Mouse (Mus musculus): ENCODE results near the gene Pim1. TPM values are rescaled to one million over a fixed set of nuclear protein-coding genes. Genes with fewer than 3 reads are reported as not detected.
"Not testable (repeated sequence)": the region's sequence is repeated elsewhere in the genome, so short reads cannot be mapped to it uniquely, and the experiment has no call there.

The Pim1 gene
- polyA plus RNA-seq (2016; fragmentation: Nextera tagmentation; extraction: Ambion mirVana) = 27.4 and 31.0 TPM in 2 replicates

DNA sequence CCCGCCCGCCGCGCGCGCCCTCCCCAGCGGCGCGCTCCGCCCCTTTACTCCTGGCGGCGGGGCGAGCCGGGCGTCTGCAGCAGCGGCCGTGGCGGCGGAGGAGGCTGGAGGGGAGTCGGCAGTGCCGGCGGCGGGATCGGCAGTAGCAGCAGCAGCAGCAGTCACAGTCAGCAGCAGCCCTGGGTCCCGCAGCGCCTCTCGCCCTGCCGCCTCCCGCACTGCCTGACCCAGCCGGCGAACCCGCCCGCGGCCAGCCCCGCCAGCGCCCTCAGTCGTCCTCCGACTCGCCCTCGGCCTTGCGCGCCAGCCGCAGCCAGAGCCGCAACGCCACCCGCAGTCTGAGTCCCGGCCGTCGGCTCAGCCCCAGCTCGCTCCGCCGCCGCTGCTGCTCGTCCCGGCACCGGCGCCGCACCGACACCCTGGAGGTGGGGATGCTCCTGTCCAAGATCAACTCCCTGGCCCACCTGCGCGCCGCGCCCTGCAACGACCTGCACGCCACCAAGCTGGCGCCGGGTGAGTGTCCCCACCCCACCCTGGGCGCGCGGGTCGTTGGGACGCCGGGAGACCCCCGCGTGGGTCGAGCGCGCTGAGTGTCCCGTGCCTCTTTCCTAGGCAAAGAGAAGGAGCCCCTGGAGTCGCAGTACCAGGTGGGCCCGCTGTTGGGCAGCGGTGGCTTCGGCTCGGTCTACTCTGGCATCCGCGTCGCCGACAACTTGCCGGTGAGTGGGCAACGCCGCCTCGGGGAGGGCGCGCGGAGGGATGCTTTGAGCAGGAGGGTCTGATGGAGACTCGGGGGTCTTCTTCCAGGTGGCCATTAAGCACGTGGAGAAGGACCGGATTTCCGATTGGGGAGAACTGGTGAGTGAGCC, at the start of gene Pim1:
Gene Pim1, plus strand, starts transcription at position 41 of the 869 bp plus-strand sequence.
- peak; percentile 80 for DNase-seq (ENCODE audit: low spot score)
- under 1% methylated on average over 92 of the region's 99 CpGs for WGBS
- H3K27me3 ChIP-seq (ENCODE audit: low read depth, poor library complexity, severe bottlenecking) = no peaks in the 10 kb centered on the region
- peaks cover 25% of the 10 kb centered on the region for H3K36me3 ChIP-seq
- peaks cover 30% of the 10 kb centered on the region for H3K4me1 ChIP-seq
- H3K9me3 ChIP-seq (replicated peaks) = no peaks in the 10 kb centered on the region
- peak within 1 kb of the TSS; percentile 89 for H3K4me3 ChIP-seq
- peak within 1 kb of the TSS; percentile 98 for H3K27ac ChIP-seq

DNA sequence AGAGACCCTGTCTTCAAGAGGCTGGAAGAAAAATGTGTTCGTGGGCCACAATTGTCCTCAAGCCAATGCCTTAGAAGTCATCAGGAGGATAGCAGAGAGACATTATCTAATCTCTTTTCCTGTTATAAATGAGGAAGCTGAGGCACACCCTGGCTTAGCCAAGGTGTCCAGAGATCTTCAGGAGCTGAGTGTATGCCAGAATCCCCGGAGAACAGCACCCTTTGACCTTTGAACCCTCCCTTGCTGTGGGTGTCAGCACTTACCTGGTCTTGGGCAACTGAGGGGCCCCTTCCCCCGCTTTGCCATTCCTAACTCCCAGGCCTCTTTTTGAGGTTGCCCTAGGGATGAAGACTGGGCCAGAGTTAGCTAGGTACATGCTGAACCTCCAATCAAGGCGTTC, 49.0 kb upstream of the Pim1 start:
- Histone ChIP-seq H3K36me3 (no peaks in the 10 kb centered on the region), H3K27me3 (ENCODE audit: low read depth, poor library complexity, severe bottlenecking) (no peaks in the 10 kb centered on the region), H3K9me3 (replicated peaks) (no peaks in the 10 kb centered on the region), H3K4me1 (peaks cover 66% of the 10 kb centered on the region), H3K27ac (peak overlapping the region; percentile 37; the same call in 1 of the 2 replicates), H3K4me3 (no peak overlapping the region)
- DNase-seq (ENCODE audit: low spot score) = no peak
- WGBS = 82% methylated on average over 4 of the region's 4 CpGs

DNA sequence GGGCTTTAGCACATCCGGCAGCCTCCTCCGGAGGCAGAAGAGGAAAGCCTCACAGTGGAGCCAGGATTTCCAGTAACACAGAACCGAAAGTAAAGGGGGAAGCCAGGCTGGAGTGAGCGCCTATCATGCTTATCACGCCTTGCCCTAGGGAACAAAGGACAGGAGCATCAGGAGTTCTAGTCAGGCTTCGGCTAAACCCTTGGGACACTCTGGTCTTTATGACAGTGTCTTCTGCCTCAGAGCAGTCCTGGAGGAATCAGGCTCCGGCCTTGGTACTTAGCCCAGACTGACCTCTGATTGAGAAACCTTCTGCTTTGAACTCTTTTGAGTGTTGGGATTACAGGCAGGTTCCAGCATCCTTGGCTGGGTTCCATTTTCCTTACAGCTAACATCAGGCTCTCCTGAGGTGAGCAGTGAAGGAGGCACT, 48.4 kb upstream of the Pim1 start:
- no peaks in the 10 kb centered on the region for H3K9me3 ChIP-seq (replicated peaks)
- no peak for DNase-seq (ENCODE audit: low spot score)
- peak overlapping the region; percentile 37; the same call in 1 of the 2 replicates for H3K27ac ChIP-seq
- no peak overlapping the region for H3K4me3 ChIP-seq
- no peaks in the 10 kb centered on the region for H3K27me3 ChIP-seq (ENCODE audit: low read depth, poor library complexity, severe bottlenecking)
- H3K36me3 ChIP-seq = no peaks in the 10 kb centered on the region
- WGBS = 58% methylated on average over 7 of the region's 7 CpGs
- H3K4me1 ChIP-seq = peaks cover 61% of the 10 kb centered on the region

DNA sequence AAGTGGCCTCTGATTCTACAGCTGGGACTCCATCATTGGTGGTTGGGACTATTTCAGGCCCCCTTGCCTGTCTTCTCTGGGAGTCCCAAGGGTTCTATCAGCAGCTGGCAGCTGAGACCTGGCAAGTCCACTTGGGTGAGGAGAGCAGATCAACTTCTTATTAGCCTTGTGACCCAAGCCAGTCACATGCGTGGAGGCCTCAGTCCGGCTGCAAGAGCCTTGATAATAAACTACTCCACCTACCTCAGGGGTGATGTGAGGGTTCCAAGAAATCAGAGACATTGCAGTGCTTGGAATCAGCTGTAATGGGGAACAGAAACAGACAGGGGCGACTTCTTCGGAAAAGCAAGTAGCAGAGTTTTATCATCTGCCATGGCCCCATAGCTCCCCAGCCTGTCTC, 46.8 kb upstream of the Pim1 start:
- no peak overlapping the region for H3K4me3 ChIP-seq
- no peaks in the 10 kb centered on the region for H3K36me3 ChIP-seq
- H3K9me3 ChIP-seq (replicated peaks) = no peaks in the 10 kb centered on the region
- H3K27me3 ChIP-seq (ENCODE audit: low read depth, poor library complexity, severe bottlenecking) = no peaks in the 10 kb centered on the region
- H3K27ac ChIP-seq = peak overlapping the region; percentile 67
- no peak for DNase-seq (ENCODE audit: low spot score)
- H3K4me1 ChIP-seq = peaks cover 58% of the 10 kb centered on the region
- WGBS = 88% methylated on average over 4 of the region's 4 CpGs

DNA sequence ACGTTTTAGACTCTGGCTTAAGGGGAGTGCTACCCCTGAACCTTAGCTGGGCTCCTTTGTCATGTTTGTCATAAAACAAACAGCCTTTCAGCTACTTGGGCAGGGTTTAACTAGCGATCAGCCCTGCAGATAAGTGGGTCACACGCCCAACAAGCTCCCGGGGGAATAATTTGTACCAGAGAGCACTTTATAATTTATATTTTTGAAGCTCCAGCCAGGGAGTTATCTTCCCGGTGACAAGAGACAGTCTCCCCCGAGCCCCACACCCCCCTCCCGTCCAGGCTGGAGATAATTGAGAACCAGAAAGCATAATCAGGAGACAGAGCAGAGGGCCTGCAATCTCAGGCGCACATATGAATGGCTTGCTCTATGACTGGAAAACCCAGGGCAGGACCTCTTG, 45.5 kb upstream of the Pim1 start:
- Histone ChIP-seq H3K27me3 (ENCODE audit: low read depth, poor library complexity, severe bottlenecking) (no peaks in the 10 kb centered on the region), H3K4me3 (no peak overlapping the region), H3K4me1 (peaks cover 54% of the 10 kb centered on the region), H3K36me3 (no peaks in the 10 kb centered on the region), H3K9me3 (replicated peaks) (no peaks in the 10 kb centered on the region), H3K27ac (peak overlapping the region; percentile 67)
- DNase-seq (ENCODE audit: low spot score) = no peak
- 32% methylated on average over 8 of the region's 8 CpGs for WGBS

DNA sequence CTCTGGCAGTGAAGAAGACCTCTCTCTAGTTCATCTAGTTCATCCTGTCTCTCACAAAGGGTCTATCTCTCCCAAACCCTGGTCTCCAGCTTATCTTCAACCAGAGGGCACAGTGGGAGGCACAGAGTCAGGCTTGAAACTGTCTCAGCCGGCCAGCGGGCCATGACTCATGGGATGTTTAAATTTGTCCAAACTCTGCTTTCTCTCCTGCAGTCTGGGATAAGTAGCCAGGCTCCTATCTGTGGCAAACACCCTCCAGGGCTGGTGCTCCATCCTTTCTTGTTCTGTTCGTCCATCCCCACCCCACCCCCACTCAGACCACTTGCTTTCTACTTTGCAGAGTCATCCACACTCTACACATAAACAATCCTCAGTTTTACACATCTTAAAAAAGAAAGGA, 43.2 kb upstream of the Pim1 start:
- no peak for DNase-seq (ENCODE audit: low spot score)
- no peaks in the 10 kb centered on the region for H3K27me3 ChIP-seq (ENCODE audit: low read depth, poor library complexity, severe bottlenecking)
- H3K9me3 ChIP-seq (replicated peaks) = no peaks in the 10 kb centered on the region
- peak overlapping the region; percentile 64; the same call in 1 of the 2 replicates for H3K27ac ChIP-seq
- no peaks in the 10 kb centered on the region for H3K36me3 ChIP-seq
- no peak overlapping the region for H3K4me3 ChIP-seq
- H3K4me1 ChIP-seq = peaks cover 58% of the 10 kb centered on the region
- WGBS = 49% methylated on average over 3 of the region's 3 CpGs

DNA sequence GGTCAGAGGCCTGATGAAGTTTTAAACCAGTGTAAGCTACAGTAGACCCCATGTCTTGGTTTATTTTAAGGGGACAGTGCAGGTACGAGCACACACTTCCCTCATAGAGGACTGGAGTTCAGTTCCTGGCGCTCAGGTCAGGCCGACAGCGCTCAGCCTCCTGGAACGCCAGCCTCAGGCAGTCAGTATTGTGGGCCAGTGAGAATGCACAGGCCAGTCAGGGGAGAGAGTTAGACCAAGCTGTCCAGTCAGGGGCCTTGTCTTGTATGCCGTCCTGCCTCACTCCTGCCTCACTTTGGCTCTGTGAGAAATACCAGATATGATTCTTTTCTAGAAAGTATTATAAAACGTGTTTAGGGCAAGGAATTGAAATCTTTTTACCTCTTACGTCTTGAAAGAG, 42.5 kb upstream of the Pim1 start:
- 56% methylated on average over 8 of the region's 8 CpGs for WGBS
- no peaks in the 10 kb centered on the region for H3K36me3 ChIP-seq
- H3K27ac ChIP-seq = peak overlapping the region; percentile 64
- H3K4me1 ChIP-seq = peaks cover 56% of the 10 kb centered on the region
- H3K27me3 ChIP-seq (ENCODE audit: low read depth, poor library complexity, severe bottlenecking) = no peaks in the 10 kb centered on the region
- H3K9me3 ChIP-seq (replicated peaks) = no peaks in the 10 kb centered on the region
- DNase-seq (ENCODE audit: low spot score) = no peak
- no peak overlapping the region for H3K4me3 ChIP-seq

DNA sequence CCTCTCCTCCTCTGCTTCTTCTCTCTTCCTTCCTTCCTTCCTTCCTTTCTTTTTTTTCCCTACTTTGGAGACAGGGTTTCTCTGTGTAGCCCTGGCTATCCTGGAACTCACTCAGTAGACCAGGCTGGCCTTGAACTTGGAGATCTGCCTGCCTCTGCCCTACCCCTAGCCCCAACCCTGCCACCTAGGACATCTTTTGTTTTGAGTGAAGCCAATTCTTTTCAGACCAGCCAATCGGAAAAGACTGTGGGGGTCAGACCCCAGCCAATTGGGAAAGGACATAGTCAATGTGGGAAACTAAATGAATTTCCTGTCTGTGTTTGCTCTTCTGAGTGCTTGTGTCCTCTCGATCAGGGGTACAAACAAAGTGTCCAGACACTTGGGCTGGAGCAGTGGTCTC, 42.0 kb upstream of the Pim1 start:
- peak overlapping the region; percentile 64 for H3K27ac ChIP-seq
- WGBS = 74% methylated on average over 2 of the region's 2 CpGs

DNA sequence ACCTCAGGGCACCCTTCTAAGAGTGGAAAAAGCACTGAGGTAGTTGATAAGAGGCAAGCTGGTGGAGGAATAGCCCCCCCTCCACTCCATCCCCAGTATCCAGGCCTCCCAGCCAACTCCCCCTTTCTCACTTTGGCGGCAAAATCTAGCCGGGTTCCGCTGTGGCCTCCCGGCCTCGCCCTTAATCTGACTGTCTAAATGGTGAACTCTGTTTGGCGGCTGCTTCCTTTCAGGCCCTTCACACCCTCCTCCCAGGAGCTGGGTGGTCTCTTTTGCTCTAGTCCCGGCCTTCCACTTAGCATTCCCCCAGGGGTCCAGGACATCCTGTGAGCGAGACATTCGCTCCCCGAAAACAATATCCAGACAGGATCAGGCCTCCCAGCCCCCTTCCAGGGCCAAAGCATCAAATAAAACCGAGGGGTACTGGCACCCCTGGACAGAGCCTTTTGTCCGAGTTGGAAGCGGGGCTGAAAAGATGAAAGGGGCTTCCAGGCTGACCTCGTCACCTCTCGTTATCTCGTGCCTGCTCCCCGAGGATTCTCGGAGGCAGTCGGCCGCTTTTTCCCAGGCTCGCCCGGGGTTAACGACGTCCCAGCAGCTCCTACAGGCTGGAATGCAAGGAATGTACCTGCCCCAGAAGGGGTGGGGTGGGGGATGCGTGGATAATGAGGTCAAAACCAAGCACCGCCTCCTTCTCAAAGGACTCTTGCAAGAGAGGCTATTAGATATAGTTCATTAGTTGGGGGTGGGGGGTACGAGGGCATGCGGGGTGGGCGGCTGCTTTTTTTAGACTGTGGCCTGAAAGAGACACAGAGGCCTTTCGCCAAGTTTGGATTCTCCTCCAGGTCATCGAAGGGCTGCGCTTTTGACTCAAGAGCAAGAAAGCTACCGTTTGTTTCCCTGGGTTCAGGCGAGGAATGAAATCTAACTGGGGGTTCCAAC, 39.4 kb upstream of the Pim1 start:
- peaks cover 47% of the 10 kb centered on the region for H3K4me1 ChIP-seq
- H3K4me3 ChIP-seq = peak overlapping the region; percentile 47
- 1% methylated on average over 34 of the region's 34 CpGs for WGBS
- DNase-seq (ENCODE audit: low spot score) = peak; percentile 85
- H3K9me3 ChIP-seq (replicated peaks) = 0 out of 2 replicates have a peak, but pooled peaks cover 2% of the 10 kb centered on the region
- no peaks in the 10 kb centered on the region for H3K36me3 ChIP-seq
- H3K27me3 ChIP-seq (ENCODE audit: low read depth, poor library complexity, severe bottlenecking) = no peaks in the 10 kb centered on the region
- peak overlapping the region; percentile 93 for H3K27ac ChIP-seq

More for the DNA sequence above, 42.0 kb upstream of the Pim1 start:
- Histone ChIP-seq H3K4me1 (peaks cover 56% of the 10 kb centered on the region), H3K27me3 (ENCODE audit: low read depth, poor library complexity, severe bottlenecking) (no peaks in the 10 kb centered on the region), H3K36me3 (no peaks in the 10 kb centered on the region), H3K9me3 (replicated peaks) (no peaks in the 10 kb centered on the region), H3K4me3 (no peak overlapping the region)
- no peak for DNase-seq (ENCODE audit: low spot score)

DNA sequence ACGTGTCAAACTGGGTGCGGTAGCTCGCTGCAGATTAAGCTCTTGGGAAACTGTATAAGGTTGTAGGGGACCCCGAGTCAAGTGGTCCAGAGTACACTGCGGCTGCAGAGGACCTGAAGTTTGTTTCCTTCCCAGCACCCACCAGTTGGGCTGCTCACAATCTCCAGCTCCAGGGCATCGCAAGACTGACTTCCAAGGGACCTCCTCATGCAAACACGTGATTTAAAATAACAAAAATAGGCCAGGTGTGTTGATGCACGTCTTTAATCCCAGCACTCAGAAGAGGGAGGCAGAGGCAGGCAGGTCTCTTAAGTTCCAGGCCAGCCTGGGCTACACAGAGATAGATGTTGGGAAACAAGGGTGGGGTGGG, 38.7 kb upstream of the Pim1 start:
- 0 out of 2 replicates have a peak, but pooled peaks cover 2% of the 10 kb centered on the region for H3K9me3 ChIP-seq (replicated peaks)
- WGBS = 29% methylated on average over 8 of the region's 8 CpGs
- no peak for DNase-seq (ENCODE audit: low spot score)
- no peaks in the 10 kb centered on the region for H3K27me3 ChIP-seq (ENCODE audit: low read depth, poor library complexity, severe bottlenecking)
- H3K4me3 ChIP-seq = peak overlapping the region; percentile 47; the same call in 1 of the 2 replicates
- peaks cover 52% of the 10 kb centered on the region for H3K4me1 ChIP-seq
- H3K36me3 ChIP-seq = no peaks in the 10 kb centered on the region
- peak overlapping the region; percentile 93 for H3K27ac ChIP-seq

DNA sequence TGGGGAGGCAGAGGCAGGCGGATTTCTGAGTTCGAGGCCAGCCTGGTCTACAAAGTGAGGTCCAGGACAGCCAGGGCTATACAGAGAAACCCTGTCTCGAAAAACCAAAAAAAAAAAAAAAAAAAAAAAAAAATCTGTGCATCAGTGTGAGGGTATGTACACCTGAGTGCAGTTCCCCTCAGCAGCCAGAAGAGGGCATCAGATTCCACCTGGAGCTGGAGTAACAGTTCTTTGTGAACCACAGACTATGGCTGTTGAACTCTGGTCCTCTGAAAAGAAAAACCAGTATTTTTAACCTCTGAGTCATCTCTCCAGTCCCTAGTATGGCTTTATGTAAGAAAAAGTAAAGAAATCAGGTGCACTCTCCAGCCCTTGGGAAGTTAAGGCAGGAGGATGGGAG, 36.4 kb upstream of the Pim1 start:
- H3K4me1 ChIP-seq = peaks cover 56% of the 10 kb centered on the region
- not testable (repeated sequence) for H3K4me3 ChIP-seq; DNase-seq (ENCODE audit: low spot score); H3K27ac ChIP-seq; H3K27me3 ChIP-seq (ENCODE audit: low read depth, poor library complexity, severe bottlenecking); H3K36me3 ChIP-seq; H3K9me3 ChIP-seq (replicated peaks)
- 89% methylated on average over 2 of the region's 3 CpGs for WGBS

DNA sequence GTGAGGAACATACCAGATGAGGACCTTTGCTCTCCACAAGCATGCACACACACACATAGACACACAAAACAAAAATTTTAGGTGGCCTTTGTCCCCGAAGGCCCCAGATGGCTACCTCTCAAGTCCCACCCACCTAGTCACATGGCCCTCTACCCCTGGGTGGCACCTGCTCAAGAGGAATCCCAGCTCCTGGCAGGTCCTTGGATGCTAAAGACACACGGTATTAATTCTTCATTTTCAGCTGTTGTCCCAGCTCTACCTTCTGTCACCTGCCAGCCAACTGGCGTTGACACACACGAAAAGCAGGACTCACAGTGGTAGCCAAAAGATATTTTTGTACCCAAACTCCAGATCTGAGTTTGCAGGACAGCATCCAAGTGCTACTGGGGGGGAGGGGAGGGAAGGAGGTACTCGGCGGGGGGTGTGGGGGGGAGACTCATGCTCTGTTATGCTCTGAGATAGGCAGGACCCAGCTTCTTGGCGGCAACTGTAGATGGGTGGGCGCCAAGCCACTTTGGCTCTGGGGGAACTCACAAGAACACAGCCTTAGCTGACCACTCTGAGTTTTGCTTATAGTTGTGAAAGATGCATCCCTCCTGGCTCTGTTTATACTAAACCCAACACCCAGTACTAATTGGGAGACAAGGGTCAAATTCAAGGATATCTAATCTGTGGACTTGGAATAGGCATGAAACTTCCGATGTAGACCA, 35.0 kb upstream of the Pim1 start:
- Histone ChIP-seq H3K4me3 (no peak overlapping the region), H3K27me3 (ENCODE audit: low read depth, poor library complexity, severe bottlenecking) (no peaks in the 10 kb centered on the region), H3K27ac (peak overlapping the region; percentile 56; the same call in 1 of the 2 replicates), H3K9me3 (replicated peaks) (0 out of 2 replicates have a peak, but pooled peaks cover 2% of the 10 kb centered on the region), H3K36me3 (no peaks in the 10 kb centered on the region), H3K4me1 (peaks cover 64% of the 10 kb centered on the region)
- DNase-seq (ENCODE audit: low spot score) = no peak
- WGBS = 89% methylated on average over 9 of the region's 9 CpGs

Measured in limb, embryonic 10.5 days (tissue).